Mouse (Mus musculus): ENCODE measurements around the gene Bod1.

- TF ChIP-seq CTCF (IDR thresholded peaks at IDR 0.05; ENCODE audit: borderline replicate concordance, insufficient read depth, low read depth, low read length) (no peak), POLR2A (IDR thresholded peaks at IDR 0.05; ENCODE audit: borderline replicate concordance, insufficient read depth, low read length) (no peak)
Measured at GRCm38 (mm10) chr11:31657806-31658175, 13.9 kb downstream of the Bod1 start.
